Mouse (Mus musculus): ENCODE data around the gene Epha2.

Epha2 gene

DNA sequence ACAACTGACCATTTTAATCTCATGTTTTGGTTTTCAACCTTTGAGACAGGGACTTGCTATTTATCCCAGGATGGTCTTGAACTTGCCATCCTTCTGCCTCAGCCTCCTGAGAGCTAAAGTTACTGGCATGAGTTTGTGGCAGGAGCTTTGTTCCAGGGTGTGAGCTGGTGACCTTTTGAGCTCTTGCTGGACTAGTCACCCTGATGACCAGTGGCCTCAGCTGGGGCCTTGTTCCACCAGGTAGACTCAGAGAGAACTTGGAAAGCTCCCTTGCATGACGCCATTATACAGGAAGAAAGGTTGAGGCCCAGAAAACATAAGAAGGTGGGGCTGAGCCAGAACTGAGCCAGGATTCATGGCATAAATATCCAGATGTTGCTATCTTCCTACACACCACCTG is 20.6 kb upstream of the Epha2 start:
- no peak for DNase-seq

DNA sequence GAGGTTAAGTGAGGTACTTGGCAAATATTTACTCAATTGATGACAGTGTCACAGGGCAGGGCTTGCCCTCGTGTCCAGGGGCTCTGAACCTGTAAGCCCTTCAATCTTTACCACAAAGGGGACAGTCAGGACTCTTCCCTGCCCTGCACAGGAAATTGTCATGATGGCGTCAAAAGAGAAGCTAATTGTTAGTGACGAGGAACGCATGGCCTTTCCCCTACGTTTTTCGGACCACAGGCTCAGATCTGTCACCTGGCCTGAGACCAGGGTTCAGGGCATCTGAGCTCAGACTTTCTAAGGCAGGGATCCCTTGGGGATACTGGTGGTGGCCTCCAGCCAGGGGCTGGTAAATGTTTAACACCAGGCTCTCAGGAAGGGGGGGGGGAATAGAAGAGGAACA is 19.9 kb upstream of the Epha2 start:
- peak; percentile 85 for DNase-seq

DNA sequence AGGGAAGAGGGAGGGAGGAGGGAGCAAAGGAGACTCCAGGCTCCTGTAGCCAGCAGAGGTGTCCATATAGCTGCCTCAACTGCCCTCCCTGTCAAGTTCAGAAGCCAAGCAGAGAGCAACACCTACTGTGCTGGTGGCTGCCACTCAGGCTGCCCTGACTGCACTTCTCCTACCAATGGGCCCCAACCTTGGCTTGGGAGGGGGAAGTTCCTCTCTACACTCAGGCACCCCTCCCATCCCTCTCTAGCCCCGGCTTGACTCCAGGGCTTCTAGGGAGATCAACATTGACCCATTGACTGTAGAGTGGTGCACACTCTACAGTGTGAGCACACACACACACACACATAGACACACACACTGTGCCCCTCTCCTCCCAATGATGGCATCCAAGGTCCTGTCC is 19.5 kb upstream of the Epha2 start:
- no peak for DNase-seq

DNA sequence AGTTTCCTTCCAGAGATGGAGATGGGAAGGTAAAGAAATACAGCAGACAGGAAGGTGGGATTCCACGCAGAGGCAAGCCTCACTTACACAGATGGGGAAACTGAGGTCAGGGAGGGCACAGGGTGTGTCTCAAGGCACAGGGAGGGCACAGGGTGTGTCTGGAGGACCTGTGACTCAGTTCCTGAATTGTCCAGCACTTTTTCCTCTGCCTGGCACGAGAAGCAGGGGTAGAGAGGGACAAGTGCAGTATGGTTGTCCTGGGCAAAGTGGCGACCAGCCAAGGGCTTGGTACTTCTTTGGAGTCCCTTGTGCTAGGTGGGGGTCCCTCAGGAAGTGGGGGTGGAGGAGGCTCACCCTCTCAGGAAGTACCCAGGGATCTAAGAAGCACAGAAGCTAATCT is 19.0 kb upstream of the Epha2 start:
- DNase-seq = no peak

DNA sequence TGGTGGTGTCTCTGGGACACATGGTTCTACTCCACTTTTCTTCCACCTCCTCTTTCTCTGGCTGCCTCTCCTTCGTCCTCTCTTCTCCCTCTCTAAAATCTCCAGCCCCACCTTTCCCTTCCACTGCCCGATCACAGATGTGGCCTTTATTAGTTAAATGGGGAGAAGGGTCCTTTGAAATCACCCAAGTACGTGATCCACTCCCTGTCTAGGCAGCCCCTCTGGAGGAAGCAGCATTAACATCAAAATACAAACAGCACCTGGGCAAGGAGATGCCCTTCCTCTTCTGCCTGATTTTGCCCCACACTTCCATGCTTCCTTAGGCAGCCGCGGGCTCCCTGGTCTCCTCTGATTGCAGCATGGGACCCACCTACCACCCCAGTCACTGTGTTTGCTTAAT is 18.4 kb upstream of the Epha2 start:
- DNase-seq = no peak

DNA sequence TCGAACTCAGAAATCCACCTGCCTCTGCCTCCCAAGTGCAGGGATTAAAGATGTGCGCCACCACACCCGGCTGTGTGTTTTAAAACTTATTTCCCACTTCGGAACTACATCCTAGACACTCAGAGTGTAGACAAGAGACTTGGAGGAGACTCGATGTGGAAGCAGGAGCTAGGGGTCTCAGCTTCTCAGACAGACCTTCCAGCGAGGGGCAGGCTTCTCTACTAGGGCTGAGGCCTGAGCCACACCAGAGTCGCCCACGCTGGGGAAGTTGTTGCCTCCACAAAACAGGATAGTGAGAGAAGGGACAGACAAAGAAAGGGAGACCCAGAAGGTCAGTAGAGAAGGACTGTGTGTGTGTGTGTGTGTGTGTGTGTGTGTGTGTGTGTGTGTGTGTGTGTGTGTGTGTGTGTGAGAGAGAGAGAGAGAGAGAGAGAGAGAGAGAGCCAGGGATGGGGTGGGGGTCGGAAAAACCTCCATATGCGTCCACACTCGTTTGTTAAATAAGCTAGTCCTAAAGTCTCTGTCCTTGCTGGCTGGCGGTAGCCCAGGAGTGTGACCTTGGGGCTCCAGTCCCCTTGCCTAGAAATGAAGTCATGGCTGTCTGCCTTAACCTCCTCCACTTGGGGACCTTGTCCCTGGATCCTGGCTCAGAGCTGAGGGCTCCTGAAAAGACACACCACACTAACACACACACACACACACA is 17.7 kb upstream of the Epha2 start:
- no peak for DNase-seq

DNA sequence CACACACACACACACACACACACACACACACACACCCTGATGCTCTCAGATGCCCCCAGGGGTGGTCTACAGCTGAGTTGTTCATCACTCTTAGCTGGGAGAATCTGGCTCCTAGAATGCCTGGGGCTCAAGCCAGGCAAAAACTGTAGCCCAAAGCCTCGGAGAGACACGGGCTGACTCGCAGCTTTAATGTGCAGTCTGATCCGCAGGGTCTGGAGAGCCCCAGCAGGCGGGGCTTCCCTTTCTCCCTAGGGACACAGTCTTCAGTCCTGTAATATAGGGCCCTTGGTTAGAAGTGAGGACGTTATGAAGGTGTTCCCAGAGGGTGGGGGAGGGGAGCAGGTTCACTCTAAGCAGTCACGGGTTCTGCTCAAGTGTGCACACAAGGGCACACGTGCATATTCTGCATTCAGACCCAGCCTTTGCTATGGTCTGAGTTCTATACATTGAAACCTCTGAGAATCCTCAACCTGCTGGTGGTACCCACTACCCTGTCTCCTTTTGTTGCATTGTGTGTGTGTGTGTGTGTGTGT is 17.1 kb upstream of the Epha2 start:
- no peak for DNase-seq

DNA sequence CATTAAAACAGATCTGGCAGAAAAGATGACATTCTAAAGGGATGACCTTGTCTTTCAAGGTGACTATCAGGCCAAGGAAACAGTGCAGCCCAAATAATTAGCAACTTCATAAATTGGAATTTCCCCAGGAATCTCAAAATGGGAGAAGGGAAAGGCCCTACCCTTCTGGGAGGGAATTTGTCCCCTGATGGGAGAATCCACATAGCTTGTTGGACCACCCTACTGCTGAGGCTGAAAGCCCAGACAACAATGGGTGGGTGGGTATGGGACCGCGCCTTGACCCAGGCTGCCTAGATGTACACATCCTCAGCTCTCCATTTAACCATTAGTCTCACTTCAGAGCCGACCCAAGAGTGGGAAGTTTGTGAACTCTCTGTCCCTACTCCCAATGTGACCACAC is 16.6 kb upstream of the Epha2 start:
- DNase-seq = no peak

DNA sequence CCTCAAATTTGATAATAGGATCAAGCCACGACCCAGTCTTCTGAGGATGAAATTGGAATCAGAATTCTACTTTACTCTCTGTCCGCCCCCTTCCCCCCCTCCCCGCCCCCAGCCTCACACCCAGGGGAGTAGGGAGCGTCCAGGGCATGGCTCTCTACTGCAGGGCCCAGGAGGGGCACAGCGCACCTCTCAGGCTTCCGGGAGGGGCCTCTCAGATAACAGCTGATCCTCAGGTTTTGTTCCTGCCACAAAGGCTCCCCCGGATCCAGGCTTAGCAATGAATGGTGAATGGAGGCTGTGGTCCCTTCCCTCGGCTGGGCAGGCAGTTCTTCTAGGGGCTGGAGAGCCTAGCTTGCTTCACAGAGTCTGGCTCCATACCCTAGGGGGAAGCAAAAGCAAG is 15.9 kb upstream of the Epha2 start:
- DNase-seq = no peak

DNA sequence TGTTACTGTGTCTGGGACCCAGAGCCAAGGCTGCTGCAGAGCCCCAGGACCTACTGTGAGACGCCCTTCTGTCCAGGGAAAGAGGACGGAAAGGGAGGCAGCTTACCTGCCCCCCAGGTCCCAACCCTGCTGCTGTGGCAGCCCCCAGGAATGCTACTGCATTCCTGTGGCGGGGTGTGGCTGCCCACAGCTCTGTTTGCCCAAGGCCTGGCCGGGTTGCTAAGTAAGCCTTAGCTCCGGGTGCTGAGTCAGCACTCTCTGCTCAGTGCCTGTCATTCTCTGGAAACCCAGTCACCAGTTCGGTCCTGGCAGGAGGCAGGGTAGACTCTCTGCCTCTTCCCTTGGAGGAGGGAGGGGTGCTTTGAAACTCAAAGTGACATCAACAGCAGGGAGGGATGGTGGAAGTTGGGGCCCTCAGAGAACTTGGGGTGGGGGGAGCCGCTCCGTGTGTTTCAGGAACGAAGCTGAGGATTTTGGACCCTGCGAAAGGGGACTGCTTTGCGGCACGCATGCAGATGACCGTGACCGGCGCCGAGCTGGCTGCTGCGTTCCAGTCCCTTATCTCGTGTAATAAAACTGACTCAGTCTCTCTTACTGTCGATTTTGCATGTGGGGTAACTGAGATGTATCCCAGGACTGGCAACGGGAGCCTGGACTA is 14.1 kb upstream of the Epha2 start:
- DNase-seq = no peak

DNA sequence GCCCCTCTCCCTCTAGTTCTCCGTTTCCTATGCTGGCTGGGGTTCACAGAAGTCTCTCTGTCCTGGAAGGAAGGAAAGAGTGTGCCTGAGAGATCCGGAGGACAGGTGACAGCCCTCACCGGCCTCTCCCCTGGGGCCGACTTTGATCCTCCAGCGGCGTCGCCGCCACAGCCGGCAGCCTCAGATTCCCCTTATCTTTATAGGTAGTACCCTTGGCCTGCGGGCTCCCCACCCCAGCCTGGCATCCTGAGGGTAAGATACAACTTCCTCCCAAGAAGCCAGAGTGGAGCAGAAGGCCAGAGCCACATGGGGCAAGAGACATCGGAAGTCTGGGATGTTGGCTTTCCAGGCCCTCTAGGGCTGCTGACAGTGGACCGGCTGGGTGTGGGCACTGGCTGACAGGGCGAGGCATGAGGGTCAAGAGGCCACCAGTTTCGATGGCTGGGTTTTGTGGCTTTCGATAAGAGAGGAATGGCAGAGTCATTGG is 13.5 kb upstream of the Epha2 start:
- DNase-seq = no peak

DNA sequence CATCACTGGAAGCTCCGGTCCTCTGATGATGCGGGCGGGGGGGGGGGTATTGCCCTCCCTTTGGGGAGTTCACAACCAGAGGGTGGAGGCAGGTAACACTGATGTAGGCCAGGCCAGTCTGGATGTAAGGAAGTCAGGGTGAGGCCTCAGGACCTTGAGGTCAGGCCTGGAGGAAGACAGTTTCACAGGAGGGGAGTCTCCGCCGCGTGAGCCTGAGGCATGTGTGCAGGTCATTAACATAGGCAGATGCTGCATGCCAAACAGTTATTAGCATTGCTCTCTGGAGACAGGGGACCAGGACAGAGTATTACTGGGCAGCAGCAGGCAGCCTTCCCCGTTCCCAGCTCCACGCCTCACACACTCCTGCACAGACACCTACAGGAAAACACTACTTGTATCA is 12.9 kb upstream of the Epha2 start:
- DNase-seq = no peak

DNA sequence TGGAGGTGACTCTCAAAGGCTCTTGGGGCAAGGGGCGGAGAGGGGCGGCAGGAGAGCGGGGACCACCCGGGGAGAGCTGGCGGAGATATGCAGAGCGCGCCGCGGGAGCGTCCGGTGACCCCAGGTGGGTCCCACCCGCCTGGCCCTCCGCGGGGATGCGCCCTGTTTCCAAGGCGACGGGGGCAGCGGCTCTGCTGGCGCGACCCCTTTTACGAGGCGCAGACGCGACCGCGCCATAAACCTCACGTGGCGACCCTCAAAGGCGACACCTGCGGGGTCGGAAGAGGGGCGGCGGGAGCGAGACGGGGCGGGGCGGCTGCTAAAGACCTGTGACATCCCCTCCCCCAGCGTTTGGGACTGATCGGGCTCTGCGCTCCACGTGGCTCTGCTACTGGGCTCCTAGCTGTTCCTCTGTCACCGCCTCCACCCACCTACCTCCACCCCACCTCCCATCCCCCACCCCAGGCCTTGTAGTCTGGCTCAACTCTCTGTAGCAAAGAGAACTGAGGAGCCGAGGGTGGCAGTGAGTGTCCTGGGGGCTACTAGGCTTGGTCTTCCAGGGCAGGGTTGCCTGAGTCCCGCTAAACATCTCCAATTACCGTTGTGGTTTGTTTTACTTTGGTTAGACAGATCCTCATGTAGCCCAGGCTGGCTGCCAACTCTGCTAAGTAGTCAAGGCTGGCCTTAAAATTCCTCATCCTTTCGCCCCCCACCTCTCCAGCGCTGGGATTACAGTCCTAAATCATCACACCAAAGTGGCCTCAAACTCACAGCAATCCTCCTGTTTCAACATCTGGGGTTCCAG is 9.3 kb upstream of the Epha2 start:
- no peak for DNase-seq

DNA sequence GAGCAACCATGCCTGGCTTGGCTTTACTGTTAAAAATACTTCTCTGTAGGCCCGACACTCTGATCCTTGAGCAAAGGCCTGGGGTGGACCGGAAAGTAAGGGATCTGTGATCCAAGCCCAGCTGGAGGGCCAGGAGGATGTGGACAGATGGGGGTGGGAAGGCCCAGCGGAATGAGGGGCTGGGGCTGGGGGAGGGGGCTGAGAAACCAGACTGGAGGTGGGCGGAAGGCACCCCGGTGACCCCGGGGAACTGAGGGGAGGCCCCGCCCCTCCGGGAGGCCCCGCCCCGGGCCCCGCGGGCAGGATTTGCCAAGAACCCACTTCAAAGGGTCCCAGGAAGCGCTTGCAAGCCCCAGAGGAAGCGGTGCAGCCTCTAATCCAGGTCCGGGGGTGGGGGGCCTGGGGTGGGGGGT is 5.3 kb upstream of the Epha2 start:
- DNase-seq = no peak

DNA sequence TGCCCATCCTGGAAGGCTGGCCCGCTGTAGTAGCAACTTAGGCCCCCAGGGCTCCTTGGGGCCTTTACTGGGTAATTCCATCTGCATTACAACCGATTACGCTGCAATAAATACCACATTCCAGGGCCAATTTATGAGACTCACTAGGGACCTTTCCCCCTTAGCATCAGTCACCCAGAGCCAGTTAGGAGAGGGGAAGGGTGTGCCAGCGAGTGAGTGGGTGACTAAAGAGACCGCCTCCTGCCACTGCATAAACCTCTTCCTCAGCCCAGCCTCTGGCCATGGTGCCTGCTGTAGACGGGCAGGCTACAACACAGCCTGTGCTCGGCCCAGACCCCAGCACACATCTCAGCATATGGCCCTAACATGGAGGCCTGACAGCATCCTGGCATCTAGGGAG is 3.1 kb upstream of the Epha2 start:
- DNase-seq = no peak

DNA sequence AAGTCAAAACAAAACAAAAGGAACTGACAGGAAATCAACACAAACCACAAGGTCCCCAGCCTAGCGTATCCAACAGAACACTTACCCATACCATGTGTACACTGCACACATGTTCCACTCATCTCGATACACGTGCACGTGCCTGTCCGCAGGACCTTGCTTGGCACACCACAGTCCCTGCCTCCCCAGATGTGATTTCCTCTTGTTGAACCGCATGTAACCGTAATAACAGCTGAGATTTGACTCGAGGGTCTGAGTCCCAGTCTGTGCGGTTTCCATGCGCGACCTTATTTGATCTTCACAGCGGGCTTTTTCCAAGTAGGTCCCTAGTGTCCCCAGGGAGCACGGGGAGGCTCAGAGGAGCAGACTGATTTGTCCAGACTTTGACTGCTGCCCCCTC is 1.7 kb upstream of the Epha2 start:
- no peak for DNase-seq

DNA sequence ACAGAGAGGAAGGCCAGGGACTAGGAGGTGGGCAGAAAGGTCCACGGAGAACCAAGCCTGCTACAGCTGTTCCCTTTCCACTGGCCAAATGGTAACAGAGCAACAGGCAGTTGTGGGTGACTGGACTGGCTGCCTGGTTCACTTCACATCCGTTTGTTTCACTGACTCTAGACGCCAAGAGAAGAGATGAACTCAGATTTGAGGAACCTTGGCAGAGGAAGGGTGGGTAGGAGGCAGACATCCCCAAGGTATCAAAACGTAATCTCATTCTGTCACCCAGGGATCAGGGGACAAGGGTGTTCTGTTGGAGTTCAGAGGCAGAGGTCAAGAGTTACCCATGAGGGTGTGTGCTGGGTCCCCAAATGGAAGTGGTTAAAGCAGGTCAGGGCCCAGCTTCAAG is 844 bp upstream of the Epha2 start:
- no peak for DNase-seq

DNA sequence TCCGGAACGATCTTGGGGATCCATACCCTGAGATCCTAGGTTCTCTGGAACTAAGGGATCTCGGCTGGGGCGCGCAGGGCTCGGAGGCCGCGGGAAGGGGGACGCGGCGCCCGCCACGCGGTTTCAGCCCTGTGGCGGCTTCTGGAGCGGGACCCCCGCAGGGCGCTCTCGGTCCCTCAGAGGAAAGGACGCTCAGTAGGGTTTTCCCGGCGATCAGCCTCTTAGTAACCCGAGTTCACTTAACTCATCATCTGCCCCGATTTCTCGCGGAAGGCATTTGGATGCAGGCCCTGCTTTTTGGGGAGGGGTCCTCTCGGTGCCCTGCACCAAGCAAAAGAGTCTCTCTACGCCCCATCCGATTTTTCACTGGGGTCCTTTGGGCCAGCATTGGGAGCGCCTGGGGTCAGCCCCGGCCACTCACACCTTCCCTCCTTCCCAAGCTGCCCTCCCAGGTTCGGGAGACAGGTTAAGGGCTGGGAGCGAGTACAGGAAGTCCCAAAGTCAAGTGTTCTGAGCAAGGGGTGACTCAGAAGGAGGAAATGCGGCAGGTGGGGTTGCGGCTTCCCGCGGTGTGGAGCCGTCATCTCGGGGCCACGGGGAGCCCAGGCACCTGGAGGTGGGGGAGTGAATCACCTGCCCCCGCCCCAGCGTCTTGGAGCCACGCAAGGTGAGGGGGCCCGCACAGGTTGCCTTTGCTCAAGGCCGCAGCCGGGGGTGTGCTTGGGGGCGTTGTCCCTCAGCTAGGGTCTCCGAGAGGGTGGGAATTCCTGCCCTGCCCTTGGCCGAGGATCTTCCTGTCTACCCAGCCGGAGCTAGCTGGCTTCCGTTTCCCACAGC is 769 bp downstream of the Epha2 start:
- no peak for DNase-seq

DNA sequence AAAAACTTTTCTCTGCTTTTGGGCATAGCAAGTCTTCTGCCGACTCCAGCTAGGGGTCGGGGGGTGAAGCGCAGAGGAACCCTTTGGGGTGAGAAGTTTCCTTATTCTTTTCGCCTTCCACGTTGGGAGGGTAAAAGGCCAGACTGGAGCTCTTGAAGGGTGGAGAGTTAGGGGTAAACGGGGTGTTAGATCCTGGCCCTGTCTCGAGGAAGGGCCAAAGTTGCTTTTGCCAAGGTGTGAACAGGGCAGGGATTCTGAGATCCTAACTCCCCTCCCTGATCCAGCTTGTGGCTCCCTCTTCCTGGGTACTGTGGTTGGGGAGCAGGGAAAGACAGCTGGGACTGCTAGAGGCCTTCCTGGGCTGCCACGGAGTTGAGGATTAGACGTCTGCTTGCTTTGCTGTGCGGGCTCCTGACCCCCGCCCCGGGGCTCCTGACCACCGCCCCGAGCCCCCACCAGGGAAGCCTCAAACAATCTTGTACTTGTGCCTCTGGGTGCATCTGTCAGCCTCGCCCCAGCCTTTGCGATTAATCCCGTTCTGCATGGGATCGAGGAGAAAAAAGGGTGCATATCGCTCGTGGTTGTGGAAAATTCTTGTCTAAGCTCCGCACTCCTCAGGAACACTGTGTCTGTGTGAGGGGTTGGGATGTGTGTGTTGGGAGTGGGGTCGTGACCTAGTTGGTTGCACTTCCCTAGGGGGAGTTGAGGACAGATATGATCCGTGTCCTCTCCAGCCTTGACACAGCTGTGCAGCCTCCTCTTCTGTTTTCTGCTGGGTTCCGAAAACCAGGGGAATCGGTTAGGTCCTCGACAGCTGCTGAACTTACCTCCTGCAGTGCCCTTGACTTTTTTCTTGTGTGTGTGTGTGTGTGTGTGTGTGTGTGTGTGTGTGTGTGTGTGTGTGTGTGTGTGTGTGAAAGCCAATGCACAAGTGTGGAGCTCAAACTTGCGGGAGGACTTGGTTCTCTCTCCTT is 1.7 kb downstream of the Epha2 start:
- no peak for DNase-seq

DNA sequence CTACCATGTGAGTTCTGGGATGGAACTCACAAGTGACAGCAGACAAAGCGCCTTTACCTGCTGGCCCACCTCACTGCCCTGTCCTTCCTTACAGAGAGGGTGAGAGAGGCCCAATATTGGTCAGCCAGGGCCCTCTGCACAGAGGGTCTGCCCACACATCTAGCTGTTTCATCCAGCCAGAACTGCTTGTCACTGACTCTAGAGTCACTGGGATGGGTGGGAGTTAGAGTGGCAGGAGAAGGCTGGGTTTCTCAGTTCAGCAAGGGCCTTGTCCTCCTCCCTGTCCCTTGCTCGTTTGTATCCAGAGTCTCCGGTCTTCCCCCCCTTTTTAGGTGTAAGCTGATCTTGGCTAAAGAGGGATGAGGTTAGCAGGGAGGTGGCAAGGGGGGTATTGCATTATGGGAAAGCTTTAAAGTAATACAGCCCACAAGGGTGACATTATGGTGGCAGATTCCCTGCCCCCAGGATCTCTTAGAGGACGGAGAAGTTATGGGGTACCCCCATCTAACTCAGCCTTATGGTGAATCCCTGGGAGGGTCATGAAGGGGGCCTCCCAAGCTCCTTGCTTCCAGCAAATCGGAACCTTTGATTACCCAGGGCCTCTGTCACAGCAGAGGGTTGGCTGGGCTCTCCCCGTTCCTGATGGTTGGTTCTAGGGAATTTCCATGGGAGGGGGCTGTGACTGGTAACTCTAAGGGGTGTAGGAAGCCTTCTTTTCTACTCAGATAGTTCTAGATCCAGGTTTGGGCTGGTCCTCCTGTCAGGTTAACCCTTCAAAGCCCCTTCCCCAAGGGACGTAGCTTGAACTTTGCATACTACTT is 2.6 kb downstream of the Epha2 start:
- DNase-seq = no peak

DNA sequence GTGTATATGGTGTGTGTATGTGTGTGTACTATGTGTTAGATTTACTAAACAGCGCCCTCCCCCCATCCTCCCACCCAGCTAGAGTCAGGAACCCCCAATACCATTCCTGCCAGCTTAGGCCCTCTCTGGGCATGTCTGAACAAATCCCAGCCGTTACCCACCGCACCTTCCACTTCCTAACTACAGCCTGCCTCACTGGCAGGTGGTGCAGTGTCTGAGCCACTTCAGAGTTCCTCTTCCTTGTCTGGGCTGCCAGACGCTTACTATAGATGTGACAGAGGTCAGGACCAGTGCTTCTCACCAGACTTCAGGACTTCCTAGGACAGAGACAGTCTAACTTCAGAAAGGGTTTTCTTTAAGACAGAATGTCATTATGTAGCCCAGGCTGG is 3.2 kb downstream of the Epha2 start:
- DNase-seq = no peak

All from kidney, adult 18-20 months (tissue).